In the genomic region with DNA sequence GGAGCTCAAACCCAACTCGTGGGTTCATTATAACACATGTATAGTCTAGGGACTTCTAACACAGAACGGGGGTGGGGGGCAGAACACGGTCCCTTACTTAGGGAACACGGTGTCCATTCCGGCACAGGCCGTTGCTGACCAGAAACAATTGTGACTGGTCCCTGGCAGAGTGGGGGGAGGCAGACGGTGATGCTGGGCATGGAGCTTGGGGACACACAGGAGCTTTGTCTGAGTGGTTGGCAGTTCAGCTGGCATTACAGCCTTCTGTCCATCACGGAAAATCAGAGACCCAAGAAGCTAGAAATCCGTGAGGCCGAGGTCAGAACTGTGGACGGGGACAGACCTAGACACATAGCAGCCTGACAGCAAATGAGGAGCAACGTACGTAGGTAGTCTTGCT, we compare ENCODE assay signal across 24 mouse cellular contexts. TPM values are rescaled to one million over a fixed set of nuclear protein-coding genes. Genes with fewer than 3 reads are reported as not detected.
DNase-seq lines count a peak whose midpoint lies in the region; ATAC-seq and TF ChIP-seq lines count a peak whose summit lies in the region.
"Had no signal": no experiment of that assay in that cellular context is flagged by ENCODE, and none has a peak within 500 bp of the region (broad histone marks: within the 10 kb centered on the region; RNA-seq: fewer than 3 reads in every experiment).

No protein-coding gene starts in this region.

- no peak for TF ChIP-seq CTCF in left cerebral cortex, adult 2 months (IDR thresholded peaks at IDR 0.05)
- no peak for TF ChIP-seq CTCF in cortical plate, adult 2 months (IDR thresholded peaks at IDR 0.05; ENCODE audit: extremely low read depth, insufficient read depth, low read length)

- TF ChIP-seq POLR2A in cortical plate, adult 2 months (IDR thresholded peaks at IDR 0.05; ENCODE audit: extremely low read depth, insufficient read depth, low read length), result no peak

- peak; percentile 50; the same call in 1 of the 2 replicates for ATAC-seq in frontal cortex, adult (ENCODE audit: low TSS enrichment)
- ATAC-seq: forebrain, embryonic 16.5 days had no signal

- no peak for DNase-seq in frontal cortex, postnatal 25 days (ENCODE audit: low spot score in 2 of 2)
- DNase-seq in left cerebral cortex, adult 11 months (ENCODE audit: low spot score), result peak; percentile 24
- DNase-seq in left cerebral cortex, adult 2 months (ENCODE audit: extremely low spot score in 1 of 2, low spot score in 2 of 2), result no peak
- DNase-seq in gastrocnemius, postnatal 4 days (ENCODE audit: low spot score in 2 of 2), result no peak
- no peak for DNase-seq in spleen, postnatal 4 days (ENCODE audit: low spot score in 2 of 2)
- DNase-seq: adrenal gland, postnatal 10 days; cerebellum, adult 8-10 months; cerebellum, postnatal 14 days; gastrocnemius, adult 2 months; gastrocnemius, postnatal 25 days; heart, adult 11 months; heart, postnatal 36 days had no signal

- H3K27ac ChIP-seq in left cerebral cortex, adult 2 months, result no peak overlapping the region; the same call in 1 of the 2 replicates
- H3K27ac ChIP-seq in cortical plate, adult 2 months (ENCODE audit: insufficient read depth, low read length), result peak overlapping the region; percentile 61
- H3K27ac ChIP-seq: embryonic facial prominence, embryonic 12.5 days; forebrain, embryonic 12.5 days; gastrocnemius, adult 2 months; heart, embryonic 13.5 days; hindbrain, embryonic 15.5 days had no signal

- no peak overlapping the region for H3K4me3 ChIP-seq in left cerebral cortex, adult 2 months
- H3K4me3 ChIP-seq in cortical plate, adult 2 months (ENCODE audit: insufficient read depth, low read length), result no peak overlapping the region
- H3K4me3 ChIP-seq: embryonic facial prominence, embryonic 12.5 days; forebrain, embryonic 12.5 days; gastrocnemius, adult 2 months; heart, embryonic 13.5 days; hindbrain, embryonic 15.5 days had no signal

- no peaks in the 10 kb centered on the region for H3K4me1 ChIP-seq in cortical plate, adult 2 months (ENCODE audit: control insufficient read depth, insufficient read depth, low read length)
- H3K4me1 ChIP-seq: embryonic facial prominence, embryonic 12.5 days; heart, embryonic 13.5 days; hindbrain, embryonic 15.5 days had no signal

- intact Hi-C loops in left cerebral cortex, adult 2 months (cut with DNase I), result loop anchor here (5.0 kb wide), 1 partner anchor 283 kb away; no protein-coding TSS in a partner anchor

RNA-seq across cellular contexts. Expression of a gene that starts 5.0 kb away (rescaled TPM):
- total RNA-seq in left cerebral cortex, adult 2 months (2021), result 100 to 1,000 TPM; 177 to 214 TPM
- polyA plus RNA-seq in cortical plate, adult 2 months (2012; rRNA removed), result 1,050 and 1,403 TPM in 2 replicates
- total RNA-seq in gastrocnemius, postnatal 4 days (2021), result not detected
- total RNA-seq: common myeloid progenitor, adult 5-6 weeks; gastrocnemius, adult 2 months; gastrocnemius, postnatal 25 days; heart, postnatal 36 days; MEL had no signal
- polyA plus RNA-seq: C2C12; heart, embryonic 13.5 days; hindbrain, embryonic 11.5 days had no signal

RNA-seq across cellular contexts. Expression of a gene that starts 17.0 kb away (rescaled TPM):
- total RNA-seq in left cerebral cortex, adult 2 months (2021), result 100 to 1,000 TPM; 398 to 400 TPM
- polyA plus RNA-seq in cortical plate, adult 2 months (2012; rRNA removed), result 945 and 968 TPM in 2 replicates
- 1,000 to 10,000 TPM in 1 of 2 experiments, 100 to 1,000 TPM in 1; 833 to 1,010 TPM for total RNA-seq in gastrocnemius, postnatal 4 days (2021)

RNA-seq across cellular contexts. Expression of a gene that starts 34.3 kb away (rescaled TPM):
- total RNA-seq in left cerebral cortex, adult 2 months (2021), result 10 to 100 TPM; 24.3 to 24.9 TPM
- 22.8 and 23.3 TPM in 2 replicates for polyA plus RNA-seq in cortical plate, adult 2 months (2012; rRNA removed)
- 10 to 100 TPM; 10.6 TPM for total RNA-seq in gastrocnemius, postnatal 4 days (2021)

RNA-seq across cellular contexts. Expression of a gene that starts 52.6 kb away (rescaled TPM):
- total RNA-seq in left cerebral cortex, adult 2 months (2021), result not detected
- 0.08 TPM in 1 of 2 replicates, not detected in the other for polyA plus RNA-seq in cortical plate, adult 2 months (2012; rRNA removed)
- not detected for total RNA-seq in gastrocnemius, postnatal 4 days (2021)
- total RNA-seq: adrenal gland, postnatal 10 days; common myeloid progenitor, adult 5-6 weeks; gastrocnemius, adult 2 months; gastrocnemius, postnatal 25 days; heart, postnatal 36 days; MEL had no signal
- polyA plus RNA-seq: C2C12; forebrain, embryonic 12.5 days; forebrain, embryonic 16.5 days; heart, embryonic 13.5 days; heart, postnatal 0 days; hindbrain, embryonic 11.5 days; hindbrain, embryonic 15.5 days had no signal

Comparison
In these comparisons a context has a peak if more than half of its experiments do, and no peak if none do; other contexts are left out.
1. RNA of a gene that starts 5.0 kb away (total RNA-seq): 177 to 214 TPM in left cerebral cortex, adult 2 months; not detected in gastrocnemius, postnatal 4 days; every median in the first group is over 100 times any median in the second.